Mouse (Mus musculus) heart, embryonic 13.5 days (tissue): ENCODE measurements around the gene Ksr1. TPM values are rescaled to one million over a fixed set of nuclear protein-coding genes. Genes with fewer than 3 reads are reported as not detected.

Experiments used
- ATAC-seq: fragments of 200-750 bp; cut with Nextera tagmentation; 2 replicates; pipeline ENCODE4 v1.8.0; 2017; ENCODE audit warnings: moderate TSS enrichment; ENCODE audit not compliant: insufficient number of reproducible peaks, low FRiP score, low TSS enrichment; ENCODE audit errors: extremely low read depth
- H3K27ac ChIP-seq: fragments of 300-500 bp; sonication (generic); replicated peaks from 2 replicates; pipeline ENCODE4 v1.5.1; 2015; ENCODE audit warnings: moderate library complexity, mild to moderate bottlenecking, inconsistent platforms
- H3K27me3 ChIP-seq: fragments of 300-500 bp; sonication (generic); replicated peaks from 2 replicates; pipeline ENCODE4 v1.6.1; 2015; ENCODE audit warnings: mild to moderate bottlenecking, inconsistent platforms
- H3K36me3 ChIP-seq: fragments of 300-500 bp; sonication (generic); 2 replicates; pipeline ENCODE4 v1.6.1; 2015; ENCODE audit warnings: mild to moderate bottlenecking, inconsistent platforms
- H3K4me1 ChIP-seq: fragments of 300-500 bp; sonication (generic); 2 replicates; pipeline ENCODE4 v1.6.1; 2015; ENCODE audit warnings: inconsistent platforms
- H3K4me2 ChIP-seq: fragments of 300-500 bp; sonication (generic); 2 replicates; pipeline ENCODE4 v1.6.1; 2015; ENCODE audit warnings: inconsistent platforms, mild to moderate bottlenecking, moderate library complexity
- H3K4me3 ChIP-seq: fragments of 300-500 bp; sonication (generic); 2 replicates; pipeline ENCODE4 v1.5.1; 2015; ENCODE audit warnings: moderate library complexity, mild to moderate bottlenecking, inconsistent platforms
- H3K9ac ChIP-seq: fragments of 300-500 bp; sonication (generic); 2 replicates; pipeline ENCODE4 v1.6.1; 2015; ENCODE audit warnings: inconsistent platforms, mild to moderate bottlenecking, moderate library complexity
- H3K9me3 ChIP-seq: fragments of 300-500 bp; sonication (generic); 2 replicates; pipeline ENCODE4 v1.6.1; 2016; ENCODE audit warnings: inconsistent platforms
- WGBS: fragments of 180-500 bp; shearing (Covaris S2); methylation state at CpG from one replicate; pipeline ENCODE4 v1.1.7; 2015; ENCODE audit warnings: mixed read lengths; 5-methylcytosine and 5-hydroxymethylcytosine counted together
- polyA plus RNA-seq: library from polyadenylated mRNA; unstranded; fragments of >200 nt; fragmentation: Nextera tagmentation; extraction: Ambion mirVana; gene quantifications from 2 replicates; pipeline ENCODE4 v1.2.1, GENCODE M21; 2015

Ksr1 gene
- polyA plus RNA-seq, 1 experiment from 2014 or later: 2.4 TPM

GRCm38 (mm10) chr11:78978176-78979019 is 167.8 kb downstream of the Ksr1 start:
- ATAC-seq: no peak
- no peak overlapping the region for H3K9ac ChIP-seq
- peaks cover 3% of the 10 kb centered on the region for H3K4me1 ChIP-seq
- WGBS: 81% methylated on average over 12 of the region's 12 CpGs
- H3K4me2 ChIP-seq: no peak overlapping the region
- no peaks in the 10 kb centered on the region for H3K27me3 ChIP-seq
- no peak overlapping the region for H3K27ac ChIP-seq
- H3K9me3 ChIP-seq: no peaks in the 10 kb centered on the region
- no peak overlapping the region for H3K4me3 ChIP-seq
- H3K36me3 ChIP-seq: peaks cover 4% of the 10 kb centered on the region; the same call in 1 of the 2 replicates

GRCm38 (mm10) chr11:78976731-78977510 is 169.3 kb downstream of the Ksr1 start:
- WGBS: 71% methylated on average over 8 of the region's 8 CpGs
- Histone ChIP-seq H3K4me1 (peaks cover 11% of the 10 kb centered on the region), H3K9me3 (no peaks in the 10 kb centered on the region), H3K4me3 (no peak overlapping the region), H3K4me2 (no peak overlapping the region), H3K36me3 (peaks cover 4% of the 10 kb centered on the region; the same call in 1 of the 2 replicates), H3K9ac (no peak overlapping the region), H3K27ac (no peak overlapping the region), H3K27me3 (no peaks in the 10 kb centered on the region)
- ATAC-seq: no peak

GRCm38 (mm10) chr11:78973381-78974150 is 172.6 kb downstream of the Ksr1 start:
- no peak for ATAC-seq
- Histone ChIP-seq H3K9me3 (no peaks in the 10 kb centered on the region), H3K27me3 (no peaks in the 10 kb centered on the region), H3K36me3 (peaks cover 4% of the 10 kb centered on the region; the same call in 1 of the 2 replicates), H3K27ac (no peak overlapping the region), H3K4me2 (peak overlapping the region; percentile 24; the same call in 1 of the 2 replicates), H3K4me3 (peak overlapping the region; percentile 13; the same call in 1 of the 2 replicates), H3K9ac (no peak overlapping the region), H3K4me1 (peaks cover 11% of the 10 kb centered on the region)
- 62% methylated on average over 17 of the region's 17 CpGs for WGBS

- ATAC-seq: no peak
- Histone ChIP-seq H3K9me3 (no peaks in the 10 kb centered on the region), H3K4me3 (no peak overlapping the region), H3K36me3 (peaks cover 4% of the 10 kb centered on the region; the same call in 1 of the 2 replicates), H3K4me1 (peaks cover 11% of the 10 kb centered on the region), H3K27me3 (no peaks in the 10 kb centered on the region), H3K4me2 (peak overlapping the region; percentile 24; the same call in 1 of the 2 replicates), H3K27ac (no peak overlapping the region), H3K9ac (no peak overlapping the region)
- WGBS: 66% methylated on average over 8 of the region's 8 CpGs
These were observed 173.3 kb downstream of the Ksr1 start for GRCm38 (mm10) chr11:78972811-78973351.

GRCm38 (mm10) chr11:78972328-78972727 is 173.9 kb downstream of the Ksr1 start:
- ATAC-seq: no peak
- peaks cover 4% of the 10 kb centered on the region; the same call in 1 of the 2 replicates for H3K36me3 ChIP-seq
- no peaks in the 10 kb centered on the region for H3K27me3 ChIP-seq
- no peak overlapping the region for H3K4me2 ChIP-seq
- no peaks in the 10 kb centered on the region for H3K9me3 ChIP-seq
- no peak overlapping the region for H3K27ac ChIP-seq
- no peak overlapping the region for H3K4me3 ChIP-seq
- WGBS: 54% methylated on average over 6 of the region's 6 CpGs
- H3K9ac ChIP-seq: no peak overlapping the region
- peaks cover 11% of the 10 kb centered on the region for H3K4me1 ChIP-seq

- H3K36me3 ChIP-seq: peaks cover 4% of the 10 kb centered on the region; the same call in 1 of the 2 replicates
- WGBS: 86% methylated on average over 3 of the region's 3 CpGs
- no peak overlapping the region for H3K4me2 ChIP-seq
- no peak overlapping the region for H3K4me3 ChIP-seq
- ATAC-seq: no peak
- H3K9me3 ChIP-seq: no peaks in the 10 kb centered on the region
- H3K27ac ChIP-seq: no peak overlapping the region
- peaks cover 11% of the 10 kb centered on the region for H3K4me1 ChIP-seq
- H3K9ac ChIP-seq: no peak overlapping the region
- H3K27me3 ChIP-seq: peaks cover 1% of the 10 kb centered on the region; the same call in 1 of the 2 replicates
These were observed 174.5 kb downstream of the Ksr1 start for GRCm38 (mm10) chr11:78971746-78972145.

GRCm38 (mm10) chr11:78971096-78971495 is 175.1 kb downstream of the Ksr1 start:
- Histone ChIP-seq H3K27ac (no peak overlapping the region), H3K36me3 (peaks cover 4% of the 10 kb centered on the region; the same call in 1 of the 2 replicates), H3K9ac (no peak overlapping the region), H3K9me3 (no peaks in the 10 kb centered on the region), H3K4me2 (no peak overlapping the region), H3K4me1 (peaks cover 11% of the 10 kb centered on the region), H3K4me3 (no peak overlapping the region), H3K27me3 (peaks cover 6% of the 10 kb centered on the region; the same call in 1 of the 2 replicates)
- WGBS: 79% methylated on average over 8 of the region's 8 CpGs
- ATAC-seq: no peak

GRCm38 (mm10) chr11:78968121-78968520 is 178.1 kb downstream of the Ksr1 start:
- H3K27ac ChIP-seq: no peak overlapping the region
- H3K4me1 ChIP-seq: peaks cover 6% of the 10 kb centered on the region
- peaks cover 6% of the 10 kb centered on the region; the same call in 1 of the 2 replicates for H3K27me3 ChIP-seq
- H3K4me3 ChIP-seq: no peak overlapping the region
- H3K9me3 ChIP-seq: no peaks in the 10 kb centered on the region
- no peak overlapping the region for H3K4me2 ChIP-seq
- ATAC-seq: no peak
- H3K36me3 ChIP-seq: no peaks in the 10 kb centered on the region
- WGBS: 59% methylated on average over 4 of the region's 4 CpGs
- H3K9ac ChIP-seq: no peak overlapping the region

GRCm38 (mm10) chr11:78967371-78967770 is 178.8 kb downstream of the Ksr1 start:
- 12% methylated on average over 4 of the region's 4 CpGs for WGBS
- ATAC-seq: no peak
- no peaks in the 10 kb centered on the region for H3K36me3 ChIP-seq

More at GRCm38 (mm10) chr11:78967371-78967770, 178.8 kb downstream of the Ksr1 start:
- H3K9ac ChIP-seq: no peak overlapping the region
- no peak overlapping the region for H3K4me3 ChIP-seq
- peaks cover 6% of the 10 kb centered on the region; the same call in 1 of the 2 replicates for H3K27me3 ChIP-seq
- H3K9me3 ChIP-seq: no peaks in the 10 kb centered on the region
- peaks cover 5% of the 10 kb centered on the region for H3K4me1 ChIP-seq
- no peak overlapping the region for H3K4me2 ChIP-seq
- no peak overlapping the region for H3K27ac ChIP-seq
